Mouse (Mus musculus): ENCODE measurements around the gene Ranbp3l. TPM values are rescaled to one million over a fixed set of nuclear protein-coding genes. Genes with fewer than 3 reads are reported as not detected.

Ranbp3l gene
- polyA plus RNA-seq, 1 experiment from 2014 or later = 5.2 TPM

DNA sequence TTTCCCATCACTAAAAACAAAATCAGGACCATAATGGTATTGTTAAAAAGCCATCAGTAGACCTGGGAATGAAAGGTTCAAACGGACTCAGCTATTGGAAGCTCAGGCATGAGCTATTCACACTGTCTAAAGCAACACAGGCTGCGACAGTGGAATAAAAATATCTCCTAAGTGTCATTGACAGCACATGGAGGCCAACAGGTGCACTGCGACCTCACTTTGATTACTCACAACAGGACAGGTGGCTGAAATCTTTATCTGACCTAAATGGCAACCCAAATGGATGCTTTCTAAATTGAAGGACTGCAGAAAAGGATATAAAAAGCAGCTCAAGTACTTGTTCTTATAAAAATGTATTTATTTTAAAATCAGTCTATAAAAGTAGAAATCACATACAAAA is 143.9 kb downstream of the Ranbp3l start:
- Histone ChIP-seq H3K4me1 (no peaks in the 10 kb centered on the region), H3K4me2 (replicated peaks) (no peak overlapping the region), H3K9me3 (no peaks in the 10 kb centered on the region), H3K27me3 (no peaks in the 10 kb centered on the region), H3K36me3 (peaks cover 53% of the 10 kb centered on the region), H3K9ac (replicated peaks) (no peak overlapping the region), H3K4me3 (no peak overlapping the region), H3K27ac (replicated peaks) (no peak overlapping the region)
- no peak for ATAC-seq (replicated peaks)
- WGBS = 90% methylated on average over 3 of the region's 3 CpGs

DNA sequence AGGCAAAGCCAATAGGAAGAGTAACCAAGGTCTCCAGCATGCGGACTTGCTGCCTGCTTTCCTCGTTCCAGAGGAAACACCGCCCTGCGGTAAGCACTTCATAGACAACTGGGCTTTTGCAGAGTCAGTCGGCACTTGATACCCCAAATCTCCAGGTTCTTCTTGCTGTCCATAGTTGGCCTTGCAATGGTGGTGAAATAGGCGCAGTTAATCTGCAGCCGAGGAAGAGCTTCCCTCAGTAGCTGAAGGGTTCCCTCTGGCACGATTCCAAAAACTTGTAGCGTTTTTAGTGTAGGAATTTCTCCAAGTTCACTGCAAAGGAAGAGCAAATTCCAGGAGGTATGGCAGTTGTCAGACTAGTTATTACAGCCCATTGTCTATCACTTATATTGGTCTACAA is 145.8 kb downstream of the Ranbp3l start:
- WGBS = 83% methylated on average over 9 of the region's 9 CpGs
- Histone ChIP-seq H3K27me3 (no peaks in the 10 kb centered on the region), H3K27ac (replicated peaks) (no peak overlapping the region), H3K4me1 (no peaks in the 10 kb centered on the region), H3K4me3 (no peak overlapping the region), H3K9ac (replicated peaks) (no peak overlapping the region), H3K4me2 (replicated peaks) (no peak overlapping the region), H3K36me3 (peaks cover 59% of the 10 kb centered on the region), H3K9me3 (no peaks in the 10 kb centered on the region)
- no peak for ATAC-seq (replicated peaks)

DNA sequence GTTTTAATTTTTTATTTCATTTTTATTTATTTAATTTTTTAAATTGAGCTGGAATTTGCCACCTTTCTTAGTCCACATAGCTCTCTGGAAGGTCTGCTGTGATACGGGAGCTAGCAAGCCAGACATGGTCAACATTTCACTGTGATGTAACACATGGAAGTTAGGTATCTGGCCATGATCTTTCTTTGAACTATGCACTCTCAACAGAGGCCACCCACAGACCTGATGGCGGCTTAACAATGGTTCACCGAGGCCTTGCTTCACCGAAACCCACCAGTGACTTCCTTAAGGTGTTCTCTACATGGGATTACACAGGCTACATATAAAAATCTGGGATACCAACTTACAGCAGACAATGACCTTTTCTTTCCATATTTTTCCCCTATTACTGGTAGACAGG is 146.4 kb downstream of the Ranbp3l start:
- Histone ChIP-seq H3K4me1 (no peaks in the 10 kb centered on the region), H3K27me3 (no peaks in the 10 kb centered on the region), H3K36me3 (peaks cover 59% of the 10 kb centered on the region), H3K4me2 (replicated peaks) (no peak overlapping the region), H3K27ac (replicated peaks) (no peak overlapping the region), H3K9ac (replicated peaks) (no peak overlapping the region), H3K4me3 (no peak overlapping the region), H3K9me3 (no peaks in the 10 kb centered on the region)
- no peak for ATAC-seq (replicated peaks)
- 88% methylated on average over 4 of the region's 4 CpGs for WGBS

DNA sequence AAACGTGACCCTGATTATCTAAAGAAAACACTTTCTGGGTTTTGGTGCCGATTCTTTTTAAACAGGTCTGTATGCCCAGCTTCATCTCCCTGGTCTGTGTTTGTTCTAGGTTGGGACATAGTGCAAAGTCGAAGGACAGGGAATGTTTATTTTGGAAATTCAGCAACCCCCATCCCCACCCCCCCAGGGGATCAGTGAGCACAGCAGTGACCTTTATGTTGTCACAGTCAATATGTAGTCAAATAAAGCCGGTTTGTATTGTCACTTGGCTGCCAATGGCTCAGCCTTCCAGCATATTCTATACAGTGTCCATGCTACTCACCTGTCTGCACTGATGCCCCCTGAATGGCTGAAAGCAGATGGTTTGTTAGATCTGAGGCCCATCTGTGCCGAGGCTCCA is 146.8 kb downstream of the Ranbp3l start:
- no peak overlapping the region for H3K4me3 ChIP-seq
- H3K4me2 ChIP-seq (replicated peaks) = no peak overlapping the region
- no peak overlapping the region for H3K27ac ChIP-seq (replicated peaks)
- no peak for ATAC-seq (replicated peaks)
- peaks cover 64% of the 10 kb centered on the region for H3K36me3 ChIP-seq
- H3K27me3 ChIP-seq = no peaks in the 10 kb centered on the region
- H3K9me3 ChIP-seq = no peaks in the 10 kb centered on the region
- H3K9ac ChIP-seq (replicated peaks) = no peak overlapping the region
- WGBS = 85% methylated on average over 5 of the region's 5 CpGs
- no peaks in the 10 kb centered on the region for H3K4me1 ChIP-seq

Other genes with a start within 250 kb of the Ranbp3l start
- gene Nadk2, start 103.3 kb downstream of the Ranbp3l start, polyA plus RNA-seq (2015; fragmentation: Nextera tagmentation; extraction: Ambion mirVana) = 19.6 and 23.1 TPM in 2 replicates
- 4.2 and 4.3 TPM in 2 replicates for gene Lmbrd2, start 172.6 kb downstream of the Ranbp3l start, polyA plus RNA-seq (2015; fragmentation: Nextera tagmentation; extraction: Ambion mirVana)
- 41.0 and 41.9 TPM in 2 replicates for gene Skp2, start 187.5 kb downstream of the Ranbp3l start, polyA plus RNA-seq (2015; fragmentation: Nextera tagmentation; extraction: Ambion mirVana)

Measured in forebrain, embryonic 15.5 days (tissue).